Mouse (Mus musculus) olfactory bulb, adult 2 months (tissue): Measurements from ENCODE around the gene Fam78a.

Experiments used
- CTCF ChIP-seq: fragments of 200-500 bp; IDR thresholded peaks from 2 replicates; pipeline ENCODE4 v1.5.1; 2012; ENCODE audit warnings: low read depth, mild to moderate bottlenecking, low read length, moderate library complexity; ENCODE audit not compliant: insufficient read depth
- POLR2A ChIP-seq: fragments of 200-500 bp; IDR thresholded peaks from 2 replicates; pipeline ENCODE4 v1.6.1; 2012; ENCODE audit warnings: mild to moderate bottlenecking, low read depth, low read length, moderate library complexity; ENCODE audit not compliant: insufficient read depth

GRCm38 (mm10) chr2:32008311-32008710 lies 76.3 kb downstream of the Fam78a start:
- no peak for TF ChIP-seq POLR2A
- no peak for TF ChIP-seq CTCF
